Mouse (Mus musculus) erythroblast, embryonic 14.5 days (primary cell): Measurements from ENCODE around the gene Filip1.

ENCODE experiments used
- GATA1 ChIP-seq: IDR thresholded peaks from 2 replicates; pipeline ENCODE4 v1.6.1; 2012; ENCODE audit warnings: low read length, inconsistent platforms, mixed read lengths
- TAL1 ChIP-seq: IDR thresholded peaks from 3 replicates; pipeline ENCODE4 v1.6.1; 2012; ENCODE audit warnings: low read length, inconsistent platforms, mixed read lengths

- no peak for TF ChIP-seq TAL1
- TF ChIP-seq GATA1: no peak
These were observed 170.6 kb downstream of the Filip1 start for GRCm38 (mm10) chr9:79842028-79842427.
